Mouse (Mus musculus): ENCODE data around the gene Prkn.

Gene Prkn

DNA sequence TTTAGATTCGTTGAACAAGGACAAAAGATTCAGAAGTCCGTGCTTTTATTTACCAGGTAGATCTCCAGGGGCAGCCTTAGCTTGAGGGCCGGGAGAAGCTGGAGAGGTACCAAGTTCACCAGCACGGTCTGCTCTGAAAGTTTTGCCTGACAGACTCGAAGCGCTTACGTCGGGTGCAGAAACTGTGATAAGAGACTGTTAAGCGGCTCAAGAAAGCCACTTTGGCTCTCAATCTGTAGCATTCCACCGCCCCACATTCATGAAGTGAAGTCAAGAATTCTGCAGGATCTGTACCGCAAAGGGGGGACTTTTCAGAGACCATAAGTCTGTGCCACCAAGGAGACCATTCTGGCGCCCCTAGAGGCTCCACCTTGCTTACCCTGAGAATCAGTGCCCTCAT lies 1212.5 kb downstream of the Prkn start:
- no peak for DNase-seq

DNA sequence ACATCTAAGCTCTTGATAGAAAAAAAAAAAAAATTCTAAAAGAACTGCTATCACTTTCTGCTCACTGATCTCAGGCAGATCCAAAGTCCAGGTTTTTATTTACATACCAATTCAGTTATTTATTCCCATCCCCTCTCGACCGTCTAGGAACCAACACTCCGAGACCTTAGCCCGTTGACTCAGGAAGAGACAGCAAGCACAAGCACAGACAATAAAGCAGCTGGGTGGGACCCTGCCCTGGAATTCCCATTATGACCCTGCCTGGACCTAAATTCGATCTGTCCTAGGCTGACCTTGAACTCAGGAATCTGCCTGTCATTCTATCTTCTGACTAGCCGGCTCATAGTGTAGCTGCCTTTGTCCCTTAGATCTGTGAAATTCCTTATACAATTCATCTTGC lies 1218.9 kb downstream of the Prkn start:
- DNase-seq, result no peak

DNA sequence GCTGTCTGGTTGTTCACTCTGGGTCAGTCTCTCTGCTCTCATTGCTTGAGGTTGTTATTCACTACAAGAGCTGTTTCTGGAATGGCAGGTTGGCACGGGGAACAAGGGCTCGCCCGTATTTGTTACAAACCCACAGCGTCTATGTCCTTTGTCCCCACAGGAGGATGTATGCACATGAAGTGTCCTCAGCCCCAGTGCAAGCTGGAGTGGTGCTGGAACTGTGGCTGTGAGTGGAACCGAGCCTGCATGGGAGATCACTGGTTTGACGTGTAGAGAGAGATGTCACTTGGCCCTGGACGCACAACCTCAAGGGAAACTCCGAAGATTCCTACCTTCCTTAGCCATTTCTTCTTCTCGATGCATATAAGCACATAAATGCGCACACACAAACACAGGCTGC lies 1221.2 kb downstream of the Prkn start:
- DNase-seq, result no peak

DNA sequence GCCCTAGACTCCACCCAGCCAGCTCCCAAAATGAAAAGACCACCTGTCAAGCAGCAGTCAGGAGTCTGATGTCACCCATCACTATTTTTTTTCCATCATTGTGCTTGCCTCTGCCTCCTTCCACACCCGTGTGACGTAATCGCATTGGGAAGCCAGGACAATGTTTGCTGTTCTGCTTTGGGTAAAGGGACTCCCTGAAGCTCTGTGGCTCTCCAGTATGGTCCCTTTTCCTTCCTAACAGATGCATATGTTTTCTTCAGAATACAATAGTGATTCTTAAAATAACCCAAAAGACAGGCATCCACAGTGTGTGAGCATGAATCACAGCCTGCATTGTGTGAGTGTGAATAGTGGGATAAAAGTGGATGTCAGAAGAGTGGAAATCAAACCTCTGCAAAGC lies 1222.7 kb downstream of the Prkn start:
- DNase-seq, result no peak

GRCm38 (mm10) chr17:12063533-12063932 lies 1223.3 kb downstream of the Prkn start:
- no peak for DNase-seq

GRCm38 (mm10) chr17:12066054-12066453 lies 1225.9 kb downstream of the Prkn start:
- no peak for DNase-seq

DNA sequence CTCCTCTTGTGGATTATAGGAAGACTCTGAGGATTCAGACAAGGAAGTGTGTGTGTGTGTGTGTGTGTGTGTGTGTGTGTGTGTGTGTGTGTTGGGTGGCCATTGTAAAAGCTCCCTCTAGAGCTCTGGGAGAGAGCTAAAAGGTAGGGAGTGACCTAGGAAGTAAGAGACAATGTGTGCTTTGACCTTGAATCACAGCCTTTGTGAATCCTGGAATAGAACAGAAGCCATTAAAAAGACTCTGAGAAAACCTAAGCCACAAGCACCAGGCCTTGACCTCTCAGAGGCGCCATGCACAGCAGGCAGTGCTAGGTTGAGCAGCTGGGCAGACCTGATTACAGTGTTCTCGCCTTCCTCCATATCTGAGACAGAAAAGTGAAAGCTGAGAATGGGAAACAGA lies 1236.6 kb downstream of the Prkn start:
- no peak for DNase-seq

GRCm38 (mm10) chr17:12080656-12081495 lies 1240.7 kb downstream of the Prkn start:
- DNase-seq, result peak; percentile 24

DNA sequence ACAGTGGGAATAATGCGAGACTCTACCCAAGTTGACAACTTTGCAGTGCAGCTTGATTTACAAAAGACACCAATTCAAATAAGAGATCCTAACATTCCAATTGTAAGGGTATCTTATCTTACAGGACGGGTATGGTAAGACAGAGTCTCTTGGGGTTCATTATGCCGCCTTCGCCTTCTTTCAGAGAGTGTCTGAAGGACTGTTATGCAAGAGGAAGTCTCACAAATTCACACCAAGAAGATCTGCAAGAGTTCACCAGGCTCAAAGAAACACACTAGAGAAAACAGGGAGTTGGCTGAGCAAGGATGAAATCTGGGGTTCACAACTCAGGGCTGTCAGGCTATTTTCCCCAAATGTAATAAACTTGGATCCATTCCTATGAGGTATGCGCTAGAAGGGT lies 1242.0 kb downstream of the Prkn start:
- no peak for DNase-seq

DNA sequence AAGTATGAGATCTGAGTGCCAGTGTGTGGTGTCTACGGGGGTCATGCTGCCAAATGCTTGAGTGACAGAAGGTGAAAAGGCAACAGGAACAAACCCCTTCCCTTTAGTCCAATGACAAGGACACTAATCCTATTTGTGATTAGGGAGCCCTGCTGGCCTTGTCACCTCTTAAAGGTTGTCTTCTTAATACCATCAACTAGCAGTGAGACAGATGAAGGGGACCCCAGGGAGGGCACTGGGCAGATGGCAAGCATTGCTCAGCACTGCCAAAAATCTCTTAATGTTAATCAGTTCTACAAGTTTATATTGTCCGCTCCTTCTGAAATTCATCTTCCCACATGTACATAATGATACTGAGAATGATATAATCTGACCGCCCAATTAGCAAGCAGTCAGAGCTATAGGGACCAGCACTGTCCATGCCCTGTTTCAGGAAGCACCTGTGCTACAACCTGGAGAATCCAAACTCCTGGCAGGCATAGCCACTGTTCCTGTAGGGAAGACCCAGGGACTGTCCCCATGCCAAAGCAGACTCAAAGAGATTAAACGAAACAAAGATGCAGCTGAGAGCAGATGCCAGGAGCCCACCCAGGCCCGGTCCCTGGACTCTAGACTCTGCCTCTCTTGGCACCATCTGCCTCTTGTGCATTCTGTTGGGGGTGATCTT lies 1250.2 kb downstream of the Prkn start:
- DNase-seq, result no peak

- no peak for DNase-seq
Observed at GRCm38 (mm10) chr17:12092901-12093564, 1252.8 kb downstream of the Prkn start.

DNA sequence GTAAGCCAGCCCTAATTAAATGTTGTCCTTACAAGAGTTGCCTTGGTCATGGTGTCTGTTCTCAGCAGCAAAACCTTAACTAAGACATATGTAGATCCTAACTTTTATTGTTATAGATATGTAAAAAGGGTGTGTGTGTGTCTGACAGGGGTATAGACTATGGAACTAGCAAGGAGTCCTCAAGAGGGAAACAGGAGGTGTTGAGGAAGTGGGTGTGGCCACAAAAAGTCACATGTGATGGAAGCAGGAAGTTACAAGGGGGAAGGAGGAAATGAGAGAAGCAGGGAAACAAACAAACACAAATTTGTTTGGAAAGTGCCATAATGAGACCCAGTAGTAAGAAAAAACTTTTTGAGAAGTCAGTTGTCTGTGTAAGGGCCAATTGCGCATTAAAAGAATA lies 1253.8 kb downstream of the Prkn start:
- DNase-seq, result no peak

DNA sequence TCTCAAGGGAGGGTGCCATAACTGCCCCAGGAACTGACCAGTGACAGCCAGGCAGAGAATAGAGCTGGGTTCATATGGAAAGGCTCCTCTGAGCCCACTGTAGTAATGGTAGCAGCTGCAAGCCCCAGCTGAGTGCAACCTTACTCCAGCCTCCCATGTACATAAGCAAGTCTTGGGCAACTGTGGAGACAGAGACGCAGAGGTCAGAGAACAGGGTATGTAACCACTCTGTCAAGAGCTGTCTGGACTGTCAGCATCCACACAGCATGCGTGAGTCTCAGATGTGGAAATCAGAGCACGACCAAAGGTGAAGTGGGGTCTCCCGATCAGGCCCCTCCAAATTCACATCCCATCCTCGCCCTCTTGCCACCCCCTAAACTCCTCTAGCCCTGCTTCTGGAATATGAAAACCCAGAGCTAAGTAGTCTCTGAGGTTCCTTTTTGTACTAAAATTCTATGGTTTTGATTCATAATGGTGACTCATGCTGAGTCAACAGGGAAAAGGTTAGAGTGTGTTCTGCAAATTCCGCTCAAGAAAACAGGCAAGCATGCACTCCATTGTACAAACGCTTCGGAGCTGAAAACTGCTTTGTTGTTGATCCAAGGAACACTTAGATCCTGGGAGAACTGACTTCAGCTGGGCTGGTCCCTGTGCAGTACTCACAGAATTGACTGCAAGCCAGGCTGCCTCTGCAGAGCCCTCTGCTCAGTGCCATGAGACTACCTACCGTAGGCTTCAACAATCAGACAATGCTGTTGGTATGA lies 1254.8 kb downstream of the Prkn start:
- DNase-seq, result no peak

- no peak for DNase-seq
Observed at GRCm38 (mm10) chr17:12099415-12099814, 1259.2 kb downstream of the Prkn start.

GRCm38 (mm10) chr17:12102326-12102725 lies 1262.1 kb downstream of the Prkn start:
- DNase-seq, result no peak

DNA sequence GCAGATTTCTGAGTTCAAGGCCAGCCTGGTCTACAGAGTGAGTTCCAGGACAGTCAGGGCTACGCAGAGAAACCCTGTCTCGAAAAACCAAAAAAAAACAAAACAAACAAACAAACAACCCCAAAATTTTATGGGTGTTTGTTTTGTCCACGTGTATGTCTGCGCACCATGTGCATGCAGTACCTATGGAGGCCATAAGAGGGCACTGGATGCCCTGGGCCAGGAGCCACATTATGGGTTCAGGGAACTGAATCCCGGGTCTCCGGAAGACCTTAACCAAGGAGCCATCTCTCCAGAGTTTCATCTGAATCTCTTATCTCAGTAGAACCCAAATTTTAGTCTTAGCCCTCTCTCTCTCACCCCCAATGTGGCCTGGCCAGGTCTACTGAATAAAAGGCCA lies 1263.6 kb downstream of the Prkn start:
- peak; percentile 5 for DNase-seq

DNA sequence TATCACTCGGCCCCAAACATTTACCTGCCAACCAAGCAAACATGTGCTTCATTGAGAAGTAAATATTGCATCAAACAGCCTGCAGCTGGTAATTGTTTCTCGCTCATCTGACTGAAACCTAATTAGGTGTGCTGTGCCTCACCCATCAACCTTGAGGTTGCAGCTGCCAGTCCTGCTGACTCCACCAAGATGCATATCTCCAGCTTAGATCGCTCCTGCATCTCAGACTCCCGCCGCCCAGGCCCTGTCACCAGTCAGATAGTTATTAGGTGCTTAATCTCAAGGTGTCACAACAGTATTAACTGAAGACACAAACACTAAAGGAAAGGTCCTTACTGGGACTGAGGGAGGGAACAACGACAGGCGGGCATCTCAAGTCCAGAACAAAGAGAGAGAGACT lies 1264.1 kb downstream of the Prkn start:
- no peak for DNase-seq

DNA sequence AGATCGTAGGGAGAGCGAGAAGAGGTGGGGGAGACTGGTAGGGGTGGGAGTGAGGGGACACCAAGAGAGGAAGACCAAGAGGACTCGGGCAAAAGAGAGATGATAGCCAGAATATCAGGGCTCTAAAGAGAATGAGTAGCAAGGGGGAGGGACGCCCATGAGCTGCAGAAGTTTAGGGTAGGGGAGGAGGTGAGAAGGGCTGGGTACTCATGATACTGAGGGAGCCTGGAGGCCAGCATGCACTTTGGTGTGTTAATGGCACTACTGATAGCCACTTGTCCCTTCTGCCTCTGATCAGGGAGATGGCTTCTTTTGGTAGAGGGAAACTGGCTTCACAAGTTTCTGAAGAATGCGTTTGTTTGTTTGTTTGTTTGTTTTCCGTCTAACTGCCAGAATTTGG lies 1264.5 kb downstream of the Prkn start:
- DNase-seq, result no peak

GRCm38 (mm10) chr17:12106255-12106654 lies 1266.1 kb downstream of the Prkn start:
- DNase-seq, result no peak

Data from kidney, postnatal 14 days (tissue).